Mouse (Mus musculus): ENCODE results near the gene Hpcal1.

DNA sequence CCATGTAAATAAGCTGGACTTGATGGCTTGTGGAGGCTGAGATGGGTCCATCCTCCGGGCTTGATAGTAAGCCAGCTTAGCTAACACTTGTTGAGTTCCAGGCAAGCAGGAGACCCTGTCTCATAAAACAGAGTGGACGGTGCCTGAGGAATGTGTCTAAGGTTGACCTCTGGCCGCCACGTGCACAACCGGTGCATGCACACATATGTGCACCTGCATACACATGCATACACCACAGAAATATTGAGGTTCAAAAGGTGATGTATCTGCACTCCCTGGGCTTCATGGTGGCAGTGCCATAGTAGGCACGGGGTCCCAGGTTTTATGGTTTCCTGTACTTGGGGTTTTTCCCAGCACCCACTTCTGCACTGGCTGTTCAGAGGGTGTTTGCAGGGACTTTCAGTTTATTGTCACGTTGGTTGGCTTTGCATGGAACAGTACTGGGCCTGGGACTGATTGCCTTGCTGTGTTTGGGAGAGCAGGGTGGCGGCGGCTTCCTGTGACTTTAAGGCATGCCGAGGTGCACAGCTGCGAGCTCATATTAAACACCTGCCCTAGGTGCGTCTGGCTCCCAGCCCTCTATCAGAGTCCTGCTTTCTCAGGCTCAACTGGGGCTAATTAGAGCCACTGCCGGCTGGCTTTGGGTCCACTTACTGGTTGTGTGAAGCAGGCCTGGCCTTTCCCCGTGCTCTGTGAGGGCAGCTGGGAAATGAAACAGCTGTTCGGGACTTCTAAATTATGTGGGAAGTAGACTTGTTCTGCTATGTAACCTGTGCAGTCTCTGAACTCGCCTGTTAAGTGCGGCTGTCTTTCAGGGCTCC, 19.5 kb downstream of the Hpcal1 start:
- TF ChIP-seq CTCF (IDR thresholded peaks at IDR 0.05; ENCODE audit: insufficient read depth, low read depth, low read length) (no peak), POLR2A (IDR thresholded peaks at IDR 0.05; ENCODE audit: insufficient read depth, low read depth, low read length) (no peak)

Measured in olfactory bulb, adult 2 months (tissue).